Mouse (Mus musculus): ENCODE measurements around the gene Sdk2.

The Sdk2 gene

DNA sequence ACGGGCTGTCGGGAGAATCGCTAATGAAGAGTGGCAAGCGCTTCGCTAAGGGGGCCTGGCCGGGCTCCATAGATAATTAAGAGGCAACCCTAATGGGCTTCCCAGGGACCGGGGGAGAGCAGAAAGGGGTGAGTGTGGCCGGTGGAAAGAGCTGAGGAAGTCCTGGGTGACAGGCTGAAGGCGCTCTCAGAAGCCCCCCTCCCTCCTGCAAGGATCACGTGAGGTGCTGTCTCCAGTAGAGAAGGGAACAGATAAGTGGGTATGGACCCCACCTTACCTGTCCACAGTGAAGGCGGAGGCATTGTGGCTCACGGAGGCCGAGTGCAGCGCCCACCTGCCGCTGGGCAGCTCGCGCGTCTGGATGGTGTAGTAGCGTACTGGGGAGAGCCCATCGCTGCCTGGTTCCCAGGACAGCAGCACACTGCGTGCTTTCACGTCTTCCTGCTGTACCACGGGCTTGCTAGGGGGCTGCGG, 238.7 kb downstream of the Sdk2 start:
- no peak for DNase-seq (ENCODE audit: low spot score)

DNA sequence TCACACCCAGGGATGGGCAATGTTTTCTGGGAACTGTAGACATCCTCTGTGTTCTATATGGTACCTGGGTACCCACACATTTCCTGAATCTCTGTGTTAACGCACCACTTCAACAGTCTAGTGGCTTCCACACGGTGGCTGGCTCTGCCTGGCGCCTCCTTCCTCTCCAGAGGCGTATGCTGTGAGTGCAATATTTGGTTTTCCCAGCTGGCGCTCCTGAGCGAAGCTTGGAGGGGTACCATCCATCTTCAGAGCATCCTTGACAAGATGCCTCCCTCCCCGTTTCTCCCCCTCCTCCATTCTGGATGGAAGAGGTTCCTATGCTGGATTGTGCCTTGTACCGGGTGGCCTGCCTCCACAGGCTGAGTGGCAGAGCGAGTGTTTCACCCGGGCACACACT, 246.8 kb downstream of the Sdk2 start:
- DNase-seq (ENCODE audit: low spot score), result no peak

DNA sequence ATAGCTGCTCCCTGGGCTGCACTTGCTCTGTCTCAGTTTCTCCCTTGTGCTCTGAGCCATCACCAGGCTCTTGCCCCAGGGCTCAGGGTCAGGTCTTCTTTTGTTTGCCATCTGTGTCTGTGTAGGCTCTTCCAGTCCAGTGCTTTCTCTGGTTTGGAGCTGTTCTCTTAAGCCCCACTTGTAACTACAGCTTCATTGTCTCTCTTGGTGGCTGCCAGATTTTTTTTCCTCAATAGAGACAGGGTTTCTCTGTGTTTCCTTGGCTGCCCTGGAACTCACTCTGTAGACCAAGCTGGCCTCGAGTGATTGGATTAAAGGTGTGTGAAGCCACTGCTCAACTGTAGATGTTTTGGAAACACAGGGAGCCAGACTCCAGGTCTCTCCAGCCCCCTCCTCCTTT, 247.8 kb downstream of the Sdk2 start:
- DNase-seq (ENCODE audit: low spot score), result no peak

DNA sequence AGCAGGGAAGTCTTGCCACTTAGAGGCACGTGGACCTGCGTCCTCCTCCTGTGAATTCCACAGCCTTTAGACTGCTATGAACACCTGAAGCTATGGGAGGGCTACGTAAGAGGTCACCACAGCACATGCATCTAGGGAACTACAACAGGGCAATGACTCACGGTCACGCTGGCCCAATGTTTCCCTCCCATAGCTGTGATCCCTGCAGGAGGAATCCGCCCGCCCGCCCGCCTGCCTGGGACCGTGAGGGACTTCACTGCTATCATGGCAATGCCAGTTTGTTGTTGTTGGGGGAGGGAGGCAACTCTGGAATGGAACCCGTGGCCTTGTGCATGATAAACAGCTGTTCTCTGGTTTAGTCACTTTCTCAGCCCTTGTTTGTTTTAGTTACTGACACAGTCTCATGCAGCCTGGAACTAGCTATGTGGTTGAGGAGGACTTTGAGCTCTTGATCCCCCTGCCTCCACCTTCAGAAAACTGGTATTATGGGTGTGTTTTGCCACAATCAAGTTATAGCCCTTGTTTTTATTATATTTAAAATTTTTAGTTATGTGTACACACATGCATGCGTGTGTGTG, 249.8 kb downstream of the Sdk2 start:
- no peak for DNase-seq (ENCODE audit: low spot score)

DNA sequence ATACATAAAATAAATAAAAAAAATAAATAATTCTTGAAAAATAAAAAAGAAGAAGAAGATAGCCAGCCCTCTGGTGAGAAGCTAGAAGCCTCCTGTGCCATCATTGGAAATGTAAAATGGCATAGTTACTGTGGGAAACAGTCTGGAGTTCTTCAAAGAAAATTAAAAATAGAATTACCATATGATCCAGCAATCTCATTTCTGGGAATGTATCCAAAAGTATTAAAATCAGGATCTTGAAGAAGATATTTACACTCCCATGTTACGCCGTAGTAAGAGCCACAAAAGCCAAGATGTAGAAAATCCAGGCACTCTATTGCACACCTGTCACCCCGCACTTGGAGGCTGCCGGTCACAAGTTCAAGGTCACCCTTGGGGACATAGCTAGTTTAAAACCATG, 250.4 kb downstream of the Sdk2 start:
- no peak for DNase-seq (ENCODE audit: low spot score)

DNA sequence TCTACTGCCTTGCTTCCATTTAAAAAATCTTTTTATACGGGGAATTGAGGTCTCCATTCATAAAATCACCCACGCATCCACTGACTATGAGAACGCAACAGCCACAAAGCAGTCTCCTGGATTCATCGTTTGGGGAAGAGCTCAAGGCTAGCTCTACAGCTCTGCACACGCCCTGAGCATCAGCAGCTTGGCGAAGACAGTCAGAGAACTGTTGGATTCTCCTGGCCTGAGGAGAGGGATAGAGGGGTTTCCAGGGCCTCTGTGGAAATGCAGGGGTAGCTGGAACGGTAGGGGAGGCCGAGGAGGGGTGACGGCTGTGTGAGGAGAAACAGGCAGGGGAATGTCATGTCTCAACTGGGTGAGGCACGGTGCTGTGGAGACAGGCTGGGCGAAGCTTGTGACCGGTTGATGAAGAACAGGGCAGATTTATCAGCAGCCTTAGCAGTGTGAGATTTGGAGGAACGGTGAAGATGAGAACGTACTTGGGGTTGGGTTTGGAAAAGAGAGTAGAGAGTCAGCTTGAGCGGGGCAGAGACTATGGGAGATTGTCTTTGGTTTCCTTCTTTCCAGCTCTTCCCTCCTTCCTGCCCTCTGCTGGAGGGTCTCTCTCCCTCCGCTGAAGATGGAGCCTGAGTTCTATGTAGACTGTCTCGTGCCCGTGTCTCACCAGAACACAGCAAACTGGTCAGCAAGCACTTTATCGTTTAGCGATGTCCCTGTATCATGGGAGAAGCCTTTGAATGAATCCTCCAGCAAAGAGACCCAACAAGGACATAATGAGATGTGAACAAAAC, 255.1 kb downstream of the Sdk2 start:
- DNase-seq (ENCODE audit: low spot score), result no peak

DNA sequence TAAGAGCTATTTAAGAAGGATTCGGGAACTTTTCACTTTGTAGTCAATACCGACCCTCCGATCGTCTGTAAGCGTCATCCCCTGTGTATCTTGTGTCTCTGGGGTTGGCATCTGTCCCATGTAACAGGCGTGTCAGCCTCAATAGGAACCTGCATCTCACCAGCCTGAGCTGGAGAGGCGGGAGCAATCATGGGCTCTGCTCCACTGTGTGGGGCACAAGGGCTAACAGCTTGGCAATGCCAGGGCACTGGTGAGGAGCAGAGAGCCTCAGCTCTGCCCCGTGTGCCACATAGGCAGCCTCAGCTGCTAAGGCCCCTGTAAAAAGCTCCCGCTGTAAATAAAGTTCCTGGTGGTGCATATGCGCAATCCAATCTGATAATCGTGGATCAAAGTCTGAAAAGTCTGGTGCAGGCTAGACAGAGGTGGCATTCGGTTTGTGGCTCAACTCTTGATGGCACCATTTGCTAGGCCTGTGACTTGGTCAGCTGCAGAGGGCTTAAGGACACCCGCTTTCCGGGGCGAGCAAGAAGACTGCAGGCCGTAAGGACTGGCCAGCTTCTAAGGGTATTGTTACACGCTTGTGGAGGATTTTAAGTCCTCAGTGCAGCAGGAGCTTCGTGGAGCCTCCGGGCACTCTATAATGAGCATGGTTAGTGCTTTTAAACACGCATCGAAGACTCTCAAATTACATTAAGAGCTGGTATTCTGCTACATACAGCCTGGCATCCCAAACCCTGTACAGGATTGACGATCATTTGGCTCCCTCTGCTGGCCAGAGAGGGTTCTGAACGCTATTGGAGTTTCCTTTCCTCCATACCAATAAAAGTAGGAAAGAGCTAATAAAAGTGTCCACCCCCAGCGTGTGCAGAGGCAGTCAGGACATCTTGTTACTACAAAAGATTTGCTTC, 256.0 kb downstream of the Sdk2 start:
- DNase-seq (ENCODE audit: low spot score), result peak; percentile 87

DNA sequence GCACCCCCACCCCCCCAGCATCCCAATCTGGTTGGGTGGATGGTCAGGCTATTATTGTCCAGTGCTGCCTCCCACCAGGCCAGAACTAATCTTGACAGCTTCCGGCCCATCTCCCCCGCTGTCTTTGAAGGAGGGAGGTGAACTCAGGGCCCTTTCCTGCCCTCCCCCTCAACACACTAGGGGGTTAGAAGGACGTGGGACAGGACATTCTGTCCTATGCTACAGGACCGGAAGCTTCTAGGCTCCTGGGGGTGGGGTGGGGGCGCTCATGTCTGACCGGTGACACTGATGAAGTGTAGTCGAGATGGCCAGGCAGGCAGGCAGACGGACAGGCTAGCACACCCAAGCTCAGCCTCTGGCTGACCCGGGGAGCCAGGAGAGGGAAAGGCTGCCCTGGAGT, 259.8 kb downstream of the Sdk2 start:
- DNase-seq (ENCODE audit: low spot score), result peak; percentile 25

DNA sequence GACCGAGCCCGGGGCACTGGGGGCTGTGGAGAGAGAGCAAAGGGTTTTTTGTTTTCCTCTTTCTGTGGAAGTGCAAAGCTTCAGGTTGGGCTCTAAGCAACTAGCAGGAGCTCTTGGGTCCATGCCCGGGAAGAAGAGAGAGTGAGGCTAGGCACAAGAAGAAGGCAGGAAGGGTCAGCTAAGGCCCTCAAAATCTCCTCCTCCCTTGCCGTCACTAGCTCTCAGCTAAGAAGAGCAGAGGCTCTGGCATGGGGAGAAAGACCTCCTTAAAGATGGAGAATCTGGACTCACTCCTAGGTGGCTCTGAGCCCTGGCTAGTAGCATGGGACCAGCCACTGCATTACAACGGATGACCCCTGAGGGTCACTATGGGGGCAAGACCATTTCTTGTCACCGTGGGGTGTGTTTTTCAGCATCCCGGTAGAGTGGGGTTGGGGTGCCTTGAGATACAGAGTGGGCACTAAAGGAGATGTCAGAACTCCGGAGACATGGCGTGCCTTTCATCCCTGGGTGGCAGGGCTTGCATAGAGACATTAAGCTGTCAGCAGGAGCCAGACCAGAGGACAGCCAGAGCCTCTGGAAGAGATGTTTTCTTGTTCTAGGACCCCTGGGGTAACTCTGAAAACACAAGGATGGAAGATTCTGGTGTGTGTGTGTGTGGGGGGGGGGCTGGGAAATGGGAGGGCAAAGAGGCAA, 260.3 kb downstream of the Sdk2 start:
- peak; percentile 50 for DNase-seq (ENCODE audit: low spot score)

DNA sequence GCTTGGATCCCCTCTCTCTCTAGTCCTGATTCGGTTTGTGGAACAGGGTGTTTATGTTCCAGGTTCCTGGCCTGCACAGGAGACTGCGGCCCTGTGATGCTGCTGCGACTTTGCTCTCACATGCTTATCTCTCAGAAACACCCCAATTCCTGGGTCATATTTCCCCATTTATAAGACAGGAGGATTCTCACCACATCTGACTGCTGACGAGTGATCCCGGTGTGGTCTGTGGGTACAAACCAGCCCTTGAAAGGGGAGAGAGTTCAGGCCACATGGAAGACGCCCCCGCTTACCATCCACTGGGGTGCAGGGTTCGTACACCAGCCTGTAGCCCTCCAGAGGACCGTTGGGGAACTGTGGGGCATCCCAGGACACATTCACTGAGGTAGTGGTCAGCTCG, 260.9 kb downstream of the Sdk2 start:
- no peak for DNase-seq (ENCODE audit: low spot score)

DNA sequence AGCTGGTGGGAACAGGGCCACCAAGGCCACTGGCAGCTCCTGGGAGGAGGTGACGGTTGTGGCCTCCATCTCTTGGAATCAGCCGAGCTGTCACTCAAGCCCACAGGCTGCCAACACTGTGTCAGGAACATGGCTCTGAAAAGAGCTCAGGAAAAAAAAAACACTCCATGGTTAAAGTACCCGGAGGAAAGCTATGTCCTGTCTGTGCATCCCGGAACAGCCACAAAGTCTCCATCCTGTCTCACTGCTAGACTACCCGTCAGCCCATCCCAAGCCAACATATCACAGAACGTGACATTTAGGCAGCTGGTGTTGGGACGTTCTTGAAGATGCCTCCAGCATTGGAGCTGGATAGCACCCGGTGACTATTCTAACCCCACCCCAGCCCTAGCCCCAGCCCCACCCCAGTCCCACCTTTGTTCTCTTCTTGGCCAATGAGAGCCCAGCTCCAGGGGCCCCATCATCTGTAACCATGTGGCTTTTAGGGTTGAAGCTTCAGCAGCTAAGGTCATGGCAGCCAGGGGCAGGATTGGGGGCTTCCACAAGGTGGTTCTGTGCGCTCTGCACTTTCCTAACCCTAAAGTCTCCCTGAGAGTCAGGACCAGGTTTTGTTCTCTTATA, 263.4 kb downstream of the Sdk2 start:
- DNase-seq (ENCODE audit: low spot score), result peak; percentile 29

DNA sequence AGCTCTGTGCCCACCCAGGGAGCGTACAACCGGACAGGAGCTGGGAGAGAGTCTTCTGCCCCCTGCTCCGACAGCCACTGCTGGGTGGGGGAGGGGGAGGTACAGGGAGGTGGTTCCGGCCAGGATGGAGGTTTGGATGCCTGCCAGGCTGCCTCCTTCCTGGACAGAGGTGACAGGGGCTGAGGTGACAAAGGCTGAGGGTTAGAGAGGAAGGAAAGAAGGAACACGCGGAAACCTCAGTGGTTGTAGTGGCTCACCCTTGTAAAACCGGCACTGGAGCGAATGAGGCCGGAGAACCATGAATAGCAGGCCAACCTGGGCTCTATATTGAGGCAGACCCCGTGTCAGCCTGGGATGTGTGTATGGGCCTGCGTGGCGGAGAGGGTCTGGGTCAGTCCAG, 264.4 kb downstream of the Sdk2 start:
- DNase-seq (ENCODE audit: low spot score), result no peak

DNA sequence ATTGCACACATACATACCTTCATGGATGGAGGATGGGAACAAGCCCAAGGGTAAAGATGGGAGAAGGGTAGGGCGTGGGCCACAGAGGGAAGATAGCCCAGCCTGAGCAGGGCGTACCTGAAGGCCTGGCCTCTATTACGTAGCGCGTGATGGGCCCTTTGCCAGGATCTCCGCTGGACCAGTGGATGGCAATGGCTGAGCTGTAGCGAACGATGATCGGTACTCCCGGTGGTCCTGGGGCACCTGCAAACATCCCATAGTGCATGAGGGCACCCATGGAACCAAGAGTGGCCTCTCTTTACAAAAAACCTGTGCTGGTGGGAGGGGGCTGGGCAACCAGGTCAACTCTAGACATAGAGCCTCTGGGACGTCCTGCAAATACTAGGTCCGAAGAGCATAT, 266.8 kb downstream of the Sdk2 start:
- DNase-seq (ENCODE audit: low spot score), result no peak

DNA sequence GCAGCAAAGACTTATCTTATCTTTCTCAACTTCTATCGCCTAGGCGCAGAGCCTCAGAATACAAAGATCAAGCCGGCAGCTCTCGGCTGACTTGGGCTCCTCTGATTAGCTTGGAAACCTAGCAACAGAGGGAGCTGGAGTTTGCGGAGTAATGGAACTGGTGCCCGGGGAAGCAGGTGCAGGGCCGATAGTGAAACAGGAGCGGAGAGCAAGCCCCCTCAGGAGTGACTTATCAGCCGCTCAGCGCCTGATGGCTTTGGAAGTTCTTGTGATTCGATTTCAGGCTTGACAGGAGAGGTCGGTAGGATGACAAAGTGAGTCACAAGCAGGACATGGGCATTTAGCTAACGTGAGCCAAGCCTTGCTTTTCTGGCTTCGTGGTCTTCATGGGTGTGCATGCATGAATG, 267.8 kb downstream of the Sdk2 start:
- DNase-seq (ENCODE audit: low spot score), result no peak

DNA sequence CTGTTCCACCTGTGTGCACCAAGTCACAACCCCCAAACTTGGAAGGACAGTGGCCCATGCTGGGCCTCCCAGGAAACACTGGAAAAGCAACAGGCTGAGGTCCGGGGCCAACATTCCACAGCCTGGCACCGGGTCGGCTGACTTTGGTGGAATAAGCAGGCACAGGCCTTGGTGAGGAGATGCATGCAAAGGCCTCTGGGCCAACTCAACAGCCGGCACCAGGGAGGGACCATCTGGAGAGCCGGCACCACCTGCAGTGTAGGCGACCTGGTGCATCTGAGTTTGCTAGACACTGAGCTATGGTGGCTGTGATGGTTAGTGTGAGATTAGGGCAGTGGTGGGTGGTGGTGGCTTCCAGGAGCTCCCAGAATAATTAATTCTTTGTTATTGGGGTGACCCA, 268.8 kb downstream of the Sdk2 start:
- DNase-seq (ENCODE audit: low spot score), result no peak

DNA sequence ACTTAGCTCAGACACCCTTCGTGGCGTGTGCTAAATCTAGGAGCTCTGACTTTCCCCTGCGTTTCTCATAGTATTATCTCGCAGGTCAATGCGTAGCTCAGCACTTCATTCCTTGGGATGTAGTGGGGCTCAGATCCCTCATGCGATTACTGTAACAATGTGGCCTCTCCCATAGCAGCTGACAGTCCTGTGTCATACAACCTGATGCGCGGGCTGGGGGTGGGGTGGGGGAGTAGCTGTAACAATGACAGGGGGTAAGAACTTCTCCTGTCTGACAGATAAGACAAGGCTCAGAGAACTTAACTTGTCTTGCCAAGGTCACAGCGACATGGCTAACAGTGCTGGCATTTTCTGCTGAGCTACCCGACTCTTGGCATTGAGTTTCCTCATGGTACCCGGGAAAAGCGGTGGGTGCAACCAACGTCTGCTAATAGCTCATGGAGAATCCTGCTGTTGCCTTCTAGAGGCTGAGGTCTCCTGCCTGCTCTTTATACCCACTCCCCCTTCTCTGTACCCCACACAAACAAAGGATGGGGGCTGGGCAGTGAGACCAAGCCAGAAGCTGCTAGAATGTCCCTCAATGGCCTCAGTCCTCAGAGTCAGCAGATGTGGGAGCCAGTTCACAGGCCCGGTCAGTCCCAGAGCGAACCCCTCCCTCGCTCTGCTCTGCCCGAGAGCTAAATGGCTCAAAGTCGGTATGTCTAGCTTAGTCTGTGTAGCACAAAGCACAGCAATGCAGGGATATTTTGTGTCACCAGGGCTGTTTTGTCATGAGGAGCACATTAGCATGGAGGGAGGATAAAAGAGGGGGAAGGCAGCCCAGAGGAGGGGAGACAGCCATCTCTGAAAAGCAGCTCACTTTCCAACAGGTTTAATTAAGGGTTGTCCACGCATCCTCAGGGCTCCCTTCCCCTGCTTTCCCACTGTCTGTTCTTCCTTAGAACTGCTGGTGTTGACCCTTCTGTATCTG, 269.5 kb downstream of the Sdk2 start:
- no peak for DNase-seq (ENCODE audit: low spot score)

DNA sequence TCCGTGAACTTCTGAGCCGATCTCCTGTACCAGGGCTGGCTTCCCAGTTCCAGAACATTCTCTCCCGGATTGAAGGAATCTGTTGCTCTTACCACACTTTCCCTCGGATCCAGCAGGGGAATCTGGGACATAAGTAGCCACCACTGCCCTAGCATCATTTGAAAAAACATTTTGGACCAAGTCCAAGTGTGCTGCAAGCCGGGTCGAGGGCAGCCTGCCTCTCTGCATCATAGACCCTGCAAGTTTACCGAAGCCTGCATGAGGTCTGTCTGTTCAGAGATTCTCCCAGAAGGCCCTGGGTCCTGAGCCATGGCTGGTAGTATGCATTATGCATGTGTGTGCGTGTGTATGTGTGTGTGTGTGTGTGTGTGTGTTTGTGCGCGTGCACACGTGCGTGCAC, 271.0 kb downstream of the Sdk2 start:
- no peak for DNase-seq (ENCODE audit: low spot score)

DNA sequence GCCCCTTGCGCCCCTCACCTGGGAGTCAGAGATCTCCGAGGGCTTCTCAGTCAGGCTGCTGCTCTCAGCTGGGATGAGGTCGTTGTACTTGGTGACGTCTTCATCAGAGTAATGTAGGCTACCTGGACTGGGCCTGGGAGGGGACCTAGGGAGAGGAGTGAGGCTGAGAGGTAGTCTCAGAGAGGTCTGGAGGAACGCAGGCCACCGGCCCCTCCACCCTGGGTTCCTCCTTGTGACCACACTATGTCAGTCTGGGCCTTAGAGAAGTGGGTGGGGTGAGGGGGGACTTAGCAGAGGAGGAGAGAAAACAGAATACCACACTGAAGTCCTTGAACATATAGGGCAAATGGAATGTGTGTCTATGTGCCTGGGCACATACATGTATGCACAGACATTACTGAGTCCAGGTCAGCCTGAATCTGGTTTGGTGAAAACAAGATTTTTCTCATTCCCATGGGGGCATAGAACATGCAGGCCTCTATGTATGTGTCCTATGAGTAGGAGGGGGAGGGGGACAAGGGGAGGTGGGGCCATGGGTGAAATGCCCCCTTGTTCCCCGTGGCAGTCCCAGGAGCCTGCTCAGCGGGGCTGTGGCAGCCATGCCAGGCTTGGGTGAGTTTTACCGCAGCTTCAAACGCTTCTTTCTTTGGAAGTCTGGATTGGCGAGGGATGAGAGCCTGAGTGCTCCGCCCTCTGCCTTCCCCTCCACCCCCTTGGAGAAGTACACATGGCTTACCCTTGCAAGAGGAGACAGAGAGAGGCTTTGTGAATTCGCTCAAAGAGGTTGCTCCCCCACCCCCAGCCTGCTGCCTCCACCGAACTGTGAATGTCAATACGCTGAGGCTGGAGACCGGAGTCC, 275.3 kb downstream of the Sdk2 start:
- DNase-seq (ENCODE audit: low spot score), result no peak

DNA sequence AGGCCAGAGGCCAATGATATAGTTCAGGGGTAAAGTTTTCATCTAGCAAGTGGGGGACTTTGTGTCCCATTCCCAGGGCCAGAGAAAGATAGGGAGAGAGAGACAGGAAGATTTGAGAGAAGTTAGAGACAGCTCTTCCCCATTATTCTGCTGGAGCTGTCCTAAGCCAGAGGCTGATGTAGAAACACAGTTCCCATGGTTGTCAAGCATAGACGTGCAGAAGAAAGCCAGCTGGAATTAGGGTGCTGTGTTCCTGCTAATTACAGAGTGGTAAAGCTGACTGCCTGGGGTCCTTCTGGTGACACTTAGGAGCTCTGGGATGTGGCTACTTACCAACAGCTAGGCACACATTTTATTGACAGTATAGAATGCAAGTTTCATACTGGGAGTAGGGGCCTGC, 277.7 kb downstream of the Sdk2 start:
- DNase-seq (ENCODE audit: low spot score), result no peak
